Mouse (Mus musculus) adrenal gland, postnatal 25 days (tissue): ENCODE measurements around the gene Dlec1. TPM values are rescaled to one million over a fixed set of nuclear protein-coding genes. Genes with fewer than 3 reads are reported as not detected.

Experiments
- total RNA-seq: library from RNA; stranded (reverse); gene quantifications from 2 replicates; pipeline ENCODE4 v1.2.3, GENCODE M21; 2021

Gene Dlec1
- total RNA-seq, 1 experiment from 2014 or later, result 3.0 TPM

Other genes with a start within 250 kb of the Dlec1 start
- 27.2 and 31.3 TPM in 2 replicates for gene Ctdspl, start 176.0 kb upstream of the Dlec1 start, total RNA-seq
- 0.43 and 1.7 TPM in 2 replicates for gene Vill, start 49.7 kb upstream of the Dlec1 start, total RNA-seq
- gene Plcd1, start 9.0 kb upstream of the Dlec1 start, total RNA-seq, result 6.9 and 11.1 TPM in 2 replicates
- 10.8 and 12.1 TPM in 2 replicates for gene Acaa1b, start 54.6 kb downstream of the Dlec1 start, total RNA-seq
- gene Gm47289, start 56.7 kb downstream of the Dlec1 start, total RNA-seq, result not detected in 2 replicates
- not detected in 2 replicates for gene Slc22a13, start 106.6 kb downstream of the Dlec1 start, total RNA-seq
- 33.7 and 37.5 TPM in 2 replicates for gene Oxsr1, start 219.9 kb downstream of the Dlec1 start, total RNA-seq
- 99.0 and 138 TPM in 2 replicates for gene Acaa1a, start 237.2 kb downstream of the Dlec1 start, total RNA-seq
- gene Myd88, start 238.9 kb downstream of the Dlec1 start, total RNA-seq, result 23.7 and 32.1 TPM in 2 replicates